Mouse (Mus musculus) liver, embryonic 14.5 days (tissue): ENCODE results near the gene Slc17a1. TPM values are rescaled to one million over a fixed set of nuclear protein-coding genes. Genes with fewer than 3 reads are reported as not detected.

ENCODE experiments used
- ATAC-seq: fragments of 200-750 bp; cut with Nextera tagmentation; 2 replicates; pipeline ENCODE4 v1.8.0; 2017; ENCODE audit warnings: moderate number of reproducible peaks, mild to moderate bottlenecking, moderate library complexity; ENCODE audit not compliant: insufficient read depth
- DNase-seq, 3 experiments: peaks; one replicate each; pipeline ENCODE4 v3.0.0-alpha.2; 2012 to 2013; ENCODE audit warnings: low read depth in 3 of 3, low spot score in 3 of 3
- H3K27ac ChIP-seq: fragments of 300-500 bp; sonication (generic); 2 replicates; pipeline ENCODE4 v1.5.1; 2014; ENCODE audit warnings: moderate library complexity, mild to moderate bottlenecking, control low read depth, inconsistent platforms
- H3K27me3 ChIP-seq: fragments of 300-500 bp; sonication (generic); 2 replicates; pipeline ENCODE4 v1.6.1; 2014; ENCODE audit warnings: mild to moderate bottlenecking, low read length, moderate library complexity; ENCODE audit not compliant: control insufficient read depth, insufficient read depth
- H3K36me3 ChIP-seq: fragments of 300-500 bp; sonication (generic); replicated peaks from 2 replicates; pipeline ENCODE4 v1.6.1; 2014; ENCODE audit warnings: low read depth; ENCODE audit not compliant: control insufficient read depth, insufficient read depth
- H3K4me1 ChIP-seq, 2 experiments: fragments of 200-500 bp in 1 of 2; fragments of 300-500 bp in 1 of 2; sonication (generic) in 1 of 2; replicated peaks; 2 replicates each; pipeline ENCODE4 v1.6.1; 2012 to 2014; ENCODE audit warnings: antibody characterized with exemption in 1 of 2, inconsistent platforms in 1 of 2, low read length in 1 of 2; ENCODE audit not compliant: control insufficient read depth in 2 of 2, insufficient read depth in 2 of 2
- H3K4me2 ChIP-seq: fragments of 300-500 bp; sonication (generic); 2 replicates; pipeline ENCODE4 v1.6.1; 2014; ENCODE audit warnings: low read depth, mild to moderate bottlenecking, control low read depth, moderate library complexity
- H3K4me3 ChIP-seq, 2 experiments: fragments of 200-500 bp in 1 of 2; fragments of 300-500 bp in 1 of 2; sonication (generic) in 1 of 2; 2 replicates each; pipeline ENCODE4 v1.5.1; 2012 to 2014; ENCODE audit warnings: low read depth in 2 of 2, low read length in 2 of 2, mild to moderate bottlenecking in 2 of 2, control low read depth in 1 of 2, inconsistent platforms in 1 of 2, moderate library complexity in 1 of 2; ENCODE audit not compliant: insufficient read depth in 1 of 2
- H3K9ac ChIP-seq: fragments of 300-500 bp; sonication (generic); replicated peaks from 2 replicates; pipeline ENCODE4 v1.6.1; 2014; ENCODE audit warnings: mild to moderate bottlenecking, control low read depth, moderate library complexity
- H3K9me3 ChIP-seq: fragments of 300-500 bp; sonication (generic); 2 replicates; pipeline ENCODE4 v1.6.1; 2016; ENCODE audit warnings: low read length, mixed read lengths; ENCODE audit not compliant: control insufficient read depth
- CTCF ChIP-seq: IDR thresholded peaks from 2 replicates; pipeline ENCODE4 v1.5.1; 2016; ENCODE audit warnings: antibody characterized with exemption, low read depth, control low read depth
- EP300 ChIP-seq: IDR thresholded peaks from 2 replicates; pipeline ENCODE4 v1.6.1; 2016; ENCODE audit warnings: antibody characterized with exemption, low read depth
- WGBS: fragments of 180-500 bp; shearing (Covaris S2); extraction: QIAGEN DNeasy Blood & Tissue Kit; methylation state at CpG from one replicate; pipeline ENCODE4 v1.1.7; 2014; ENCODE audit not compliant: insufficient replicate concordance; 5-methylcytosine and 5-hydroxymethylcytosine counted together
- polyA plus RNA-seq, 2 experiments: library from polyadenylated mRNA; depleted of rRNA in 1 of 2; stranded (reverse) in 1 of 2; unstranded in 1 of 2; fragments of >200 nt; fragmentation: Nextera tagmentation in 1 of 2; extraction: Ambion mirVana in 1 of 2; gene quantifications; 2 replicates each; pipeline versions ENCODE4 v1.2.1 to v1.2.3; 2012 to 2014

Gene Slc17a1
- polyA plus RNA-seq, 2 experiments: 0.08 to 0.12 TPM

DNA sequence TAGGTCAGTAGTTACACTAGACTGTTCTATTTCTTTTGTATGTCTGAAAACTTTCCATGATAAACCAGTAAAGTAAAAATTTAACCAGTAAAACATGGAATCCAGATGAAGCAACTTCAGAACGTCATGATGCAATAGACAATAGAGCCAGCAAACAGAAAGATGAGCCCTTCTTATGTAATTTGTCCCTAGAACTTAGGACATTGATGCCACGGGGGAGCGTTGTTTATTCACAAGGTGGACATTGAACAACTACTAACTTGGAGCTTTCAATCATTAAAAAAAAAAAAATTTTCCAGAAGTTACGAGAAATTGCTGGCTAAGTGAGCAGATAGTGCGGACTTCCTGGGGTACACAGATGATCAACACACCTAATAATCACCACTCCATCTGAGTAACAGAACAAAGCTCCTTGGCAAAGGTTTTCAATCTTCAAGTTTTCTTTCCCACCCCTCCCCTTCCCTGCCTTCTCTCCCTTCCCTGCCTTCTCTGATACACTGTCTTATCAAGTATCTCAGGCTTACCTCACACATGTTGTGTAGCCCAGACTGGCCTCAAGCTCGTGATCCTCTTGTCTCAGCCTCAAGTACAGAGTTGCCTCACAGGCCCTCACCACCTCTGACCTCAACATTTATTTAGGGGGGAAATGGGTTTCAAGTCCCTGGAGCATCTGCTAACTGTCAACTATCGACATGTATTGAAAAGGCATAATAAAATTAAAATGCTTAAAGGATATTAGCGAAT is 1.4 kb downstream of the Slc17a1 start:
- 54% methylated on average over 8 of the region's 8 CpGs for WGBS
- TF ChIP-seq EP300 (no peak), CTCF (no peak)
- Histone ChIP-seq H3K9ac (no peak overlapping the region), H3K27me3 (no peaks in the 10 kb centered on the region), H3K4me3 (no peak overlapping the region), H3K9me3 (no peaks in the 10 kb centered on the region), H3K4me1 (peaks cover 0 to 18% of the 10 kb centered on the region in 2 experiments; a peak in 2 of 4 replicates), H3K4me2 (no peak overlapping the region), H3K27ac (no peak overlapping the region), H3K36me3 (no peaks in the 10 kb centered on the region)
- ATAC-seq (no peak), DNase-seq (peak in 2 of 3 experiments; percentile 17 to 20)

DNA sequence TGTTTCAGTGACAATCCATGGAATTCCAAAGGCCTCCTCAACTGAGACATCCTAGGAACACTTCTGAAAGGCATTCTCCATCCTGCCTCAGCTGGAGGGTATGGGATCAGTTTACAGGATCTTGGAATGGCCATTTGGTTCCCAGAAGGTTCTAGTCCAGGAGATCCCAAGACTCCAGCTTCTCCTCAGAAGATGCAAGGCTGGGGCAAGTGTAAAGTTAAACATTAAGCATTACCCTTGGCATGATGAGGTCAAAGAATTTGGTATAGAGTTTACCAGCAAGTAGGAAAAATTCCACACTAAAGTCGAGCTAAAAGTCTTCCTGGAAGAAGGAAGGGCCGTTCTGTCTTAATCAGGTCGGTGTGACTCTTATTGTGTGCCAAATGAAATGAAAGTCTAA is 2.4 kb downstream of the Slc17a1 start:
- H3K4me1 ChIP-seq: peaks cover 0 to 18% of the 10 kb centered on the region in 2 experiments; a peak in 2 of 4 replicates
- H3K27me3 ChIP-seq: no peaks in the 10 kb centered on the region
- H3K36me3 ChIP-seq: no peaks in the 10 kb centered on the region
- DNase-seq (no peak), ATAC-seq (no peak)
- H3K9ac ChIP-seq: no peak overlapping the region
- TF ChIP-seq CTCF: no peak
- no peak for TF ChIP-seq EP300
- H3K27ac ChIP-seq: no peak overlapping the region
- no peaks in the 10 kb centered on the region for H3K9me3 ChIP-seq
- no peak overlapping the region for H3K4me3 ChIP-seq
- 51% methylated on average over 3 of the region's 3 CpGs for WGBS
- H3K4me2 ChIP-seq: no peak overlapping the region

DNA sequence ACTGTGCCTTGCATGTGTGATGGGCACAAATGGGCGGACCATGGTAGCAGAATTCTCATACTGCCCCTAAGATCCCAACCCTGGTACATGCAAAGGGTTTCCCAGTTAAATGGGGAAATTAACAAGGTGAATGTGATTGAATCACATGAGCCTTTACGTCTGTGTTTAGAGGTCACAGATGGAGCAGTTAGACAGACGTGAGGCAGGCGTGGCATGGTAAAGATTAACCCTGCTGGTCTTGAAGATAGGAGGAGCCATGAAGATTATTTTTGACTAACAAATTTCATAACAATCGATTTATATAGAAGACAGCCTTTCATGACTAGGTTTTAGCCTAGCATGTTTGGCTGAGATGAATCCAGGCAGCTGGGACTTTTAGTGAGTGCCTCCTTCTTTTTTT is 5.6 kb downstream of the Slc17a1 start:
- H3K9ac ChIP-seq: no peak overlapping the region
- 32% methylated on average over 5 of the region's 5 CpGs for WGBS
- H3K4me1 ChIP-seq: peaks cover 0 to 11% of the 10 kb centered on the region in 2 experiments; a peak in 2 of 4 replicates
- no peak for DNase-seq
- no peaks in the 10 kb centered on the region for H3K9me3 ChIP-seq
- H3K36me3 ChIP-seq: no peaks in the 10 kb centered on the region
- H3K4me2 ChIP-seq: no peak overlapping the region
- no peak for TF ChIP-seq EP300
- no peak for TF ChIP-seq CTCF
- H3K27me3 ChIP-seq: no peaks in the 10 kb centered on the region
- H3K4me3 ChIP-seq: no peak overlapping the region
- ATAC-seq: no peak
- H3K27ac ChIP-seq: no peak overlapping the region

DNA sequence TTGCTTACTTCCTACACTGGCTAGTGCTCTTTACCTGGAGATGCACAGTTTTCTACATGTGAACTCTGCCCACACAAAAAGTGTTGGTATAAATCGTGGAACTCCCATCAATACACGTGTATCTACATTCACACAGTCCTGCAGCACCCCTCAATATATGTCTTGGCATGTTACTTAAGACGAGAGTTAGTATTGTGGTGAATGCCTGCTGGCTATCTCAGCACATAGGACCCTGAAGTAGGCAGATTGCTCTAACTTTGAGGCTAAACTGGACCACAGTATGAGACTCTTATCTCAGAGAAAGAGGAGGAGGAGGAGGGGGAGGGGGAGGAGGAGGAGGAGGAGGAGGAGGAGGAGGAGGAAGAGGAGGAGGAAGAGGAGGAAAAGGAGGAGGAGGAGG is 11.6 kb downstream of the Slc17a1 start:
- Histone ChIP-seq H3K4me1 (no peaks in the 10 kb centered on the region), H3K27me3 (no peaks in the 10 kb centered on the region), H3K27ac (no peak overlapping the region), H3K36me3 (no peaks in the 10 kb centered on the region), H3K4me3 (no peak overlapping the region), H3K9me3 (no peaks in the 10 kb centered on the region), H3K9ac (no peak overlapping the region), H3K4me2 (no peak overlapping the region)
- 28% methylated on average over 3 of the region's 3 CpGs for WGBS
- no peak for DNase-seq
- ATAC-seq: no peak
- no peak for TF ChIP-seq EP300
- TF ChIP-seq CTCF: no peak

DNA sequence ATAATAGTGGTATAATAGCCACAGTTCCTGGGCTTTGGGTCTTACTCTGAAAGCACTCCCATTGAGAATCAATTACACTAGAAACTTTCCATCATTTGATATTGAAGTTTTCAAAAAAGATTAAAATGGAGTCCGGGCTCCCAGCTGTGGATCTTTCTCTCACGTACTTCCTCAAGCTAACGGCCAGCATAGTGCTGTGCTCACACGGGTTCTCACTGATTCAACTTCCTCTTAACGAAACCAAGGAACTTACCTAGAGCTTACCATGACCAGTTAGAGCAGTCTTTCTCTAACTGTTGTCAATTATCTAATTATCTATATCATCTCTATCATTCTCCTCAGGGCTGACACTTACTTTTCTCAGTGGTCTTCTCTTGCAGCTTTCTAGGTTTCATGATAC is 12.1 kb downstream of the Slc17a1 start:
- Histone ChIP-seq H3K27ac (no peak overlapping the region), H3K9ac (no peak overlapping the region), H3K36me3 (no peaks in the 10 kb centered on the region), H3K9me3 (no peaks in the 10 kb centered on the region), H3K4me1 (no peaks in the 10 kb centered on the region), H3K4me3 (no peak overlapping the region), H3K27me3 (no peaks in the 10 kb centered on the region), H3K4me2 (no peak overlapping the region)
- TF ChIP-seq CTCF: no peak
- 9% methylated on average over 5 of the region's 5 CpGs for WGBS
- ATAC-seq (no peak), DNase-seq (no peak)
